Mouse (Mus musculus) urinary bladder, adult 18-20 months (tissue): Measurements from ENCODE around the gene 1500011B03Rik.

Experiments
- DNase-seq, 2 experiments: peaks; one replicate each; pipeline ENCODE4 v3.0.0; 2022; ENCODE audit warnings: low spot score in 2 of 2, mixed read lengths in 2 of 2

The 1500011B03Rik gene

DNA sequence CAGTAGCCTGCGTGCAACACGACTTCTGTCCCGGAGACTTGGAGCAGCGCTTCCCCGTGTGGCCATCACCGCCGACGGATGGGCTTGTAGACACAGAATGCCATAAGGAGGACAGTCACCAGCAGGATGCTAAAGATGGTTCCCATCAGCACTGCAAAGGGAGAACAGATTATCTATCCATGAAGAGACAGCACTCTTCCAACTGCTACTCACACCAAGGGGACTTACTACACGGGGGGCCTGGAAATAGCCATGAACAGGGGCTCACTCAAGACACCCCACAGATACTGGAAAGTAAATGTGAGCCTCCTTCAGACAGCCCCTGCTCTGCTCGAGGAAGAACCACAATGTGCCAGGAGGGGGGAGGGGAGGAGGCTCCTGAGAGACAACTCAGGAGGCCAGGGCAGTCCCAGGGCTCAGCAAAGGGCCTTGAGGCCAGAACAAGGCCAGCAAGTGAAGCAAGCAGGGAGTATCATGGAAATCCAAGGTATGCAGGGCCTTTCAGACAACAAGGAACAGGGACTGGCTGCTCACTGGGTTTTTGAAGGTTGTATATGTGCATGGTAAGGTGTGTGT, 14.0 kb downstream of the 1500011B03Rik start:
- DNase-seq = no peak

DNA sequence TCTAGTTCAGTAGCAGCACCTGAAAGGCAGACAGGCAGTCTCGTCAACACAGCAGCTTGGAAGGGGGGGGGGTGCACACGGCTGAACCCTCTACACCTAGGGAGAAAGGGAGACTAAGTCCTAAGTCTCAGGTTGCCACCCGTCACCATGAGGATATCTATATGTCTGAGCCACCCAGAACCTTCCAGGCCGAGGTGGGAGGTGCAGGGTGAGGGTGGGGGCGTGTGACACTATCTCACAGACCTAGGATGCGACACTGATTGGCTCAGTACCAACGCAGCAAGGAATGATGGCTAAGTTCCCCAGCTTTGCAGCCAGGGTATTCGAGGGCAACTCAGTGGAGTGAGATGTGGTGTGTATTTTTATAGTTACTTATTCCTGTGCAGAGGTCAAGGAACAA, 14.9 kb downstream of the 1500011B03Rik start:
- no peak for DNase-seq

- no peak for DNase-seq
These were observed 15.4 kb downstream of the 1500011B03Rik start for GRCm38 (mm10) chr5:114807893-114808292.

DNA sequence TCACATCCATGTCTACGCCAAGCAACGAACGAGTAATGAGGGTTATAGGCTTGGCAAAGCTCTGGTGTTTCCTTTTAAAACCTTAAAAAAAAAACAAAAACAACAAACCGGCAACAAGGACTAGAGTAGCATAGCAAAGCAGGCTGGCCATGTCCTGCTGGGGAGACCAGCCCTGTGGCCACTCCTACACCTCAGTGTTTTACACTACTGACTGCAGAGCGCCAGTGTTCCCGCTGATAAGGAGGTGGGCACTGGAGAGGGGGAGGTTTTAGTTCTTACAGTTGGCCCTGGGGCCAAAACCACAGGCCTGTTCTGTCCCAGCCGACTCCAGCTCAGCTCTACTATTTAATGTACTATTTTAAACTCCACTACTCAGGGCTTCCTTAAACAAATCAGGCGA, 15.8 kb downstream of the 1500011B03Rik start:
- DNase-seq = no peak

DNA sequence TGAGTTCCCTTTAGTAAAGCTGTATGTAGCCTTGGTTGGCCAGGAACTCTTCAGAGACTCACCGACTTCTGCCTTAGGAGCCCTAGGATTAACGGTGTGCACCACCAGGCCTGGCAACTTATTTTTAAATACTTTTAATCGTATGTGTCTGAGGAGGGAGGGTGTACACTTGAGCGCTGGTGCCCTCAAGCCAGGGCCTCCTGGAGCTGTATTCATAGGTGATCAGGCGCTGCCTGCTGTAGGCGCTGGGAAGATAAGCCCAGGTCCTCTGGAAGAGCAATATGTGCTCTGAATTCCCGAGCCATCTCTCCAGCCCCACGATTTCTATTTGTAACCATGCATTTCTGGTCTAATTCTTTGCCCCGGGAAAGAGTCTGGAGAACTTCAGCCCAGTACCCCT, 16.2 kb downstream of the 1500011B03Rik start:
- DNase-seq = no peak

DNA sequence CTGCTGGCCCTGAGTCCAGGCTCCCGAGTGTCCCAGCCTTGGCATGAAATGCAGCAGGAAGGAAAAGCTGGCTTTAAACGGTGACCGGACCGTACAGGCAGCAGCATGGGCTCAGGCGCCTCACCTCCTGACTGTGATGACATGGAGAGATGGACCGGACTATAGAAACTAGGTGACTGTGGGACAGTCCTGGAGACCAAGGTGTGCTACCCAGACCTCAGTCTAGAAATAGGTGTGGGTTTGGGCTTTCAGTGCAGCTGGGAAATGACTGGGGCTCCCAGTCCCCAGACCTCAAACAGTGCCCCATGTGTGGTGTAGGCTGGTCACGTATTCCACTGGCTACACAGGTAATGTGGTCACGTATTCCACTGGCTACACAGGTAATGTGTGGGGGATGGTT, 16.6 kb downstream of the 1500011B03Rik start:
- no peak for DNase-seq

- DNase-seq = peak in 1 of 2 experiments; percentile 28
These were observed 17.6 kb downstream of the 1500011B03Rik start for GRCm38 (mm10) chr5:114805436-114806350.

- DNase-seq = no peak
These were observed 18.3 kb downstream of the 1500011B03Rik start for GRCm38 (mm10) chr5:114804958-114805357.

DNA sequence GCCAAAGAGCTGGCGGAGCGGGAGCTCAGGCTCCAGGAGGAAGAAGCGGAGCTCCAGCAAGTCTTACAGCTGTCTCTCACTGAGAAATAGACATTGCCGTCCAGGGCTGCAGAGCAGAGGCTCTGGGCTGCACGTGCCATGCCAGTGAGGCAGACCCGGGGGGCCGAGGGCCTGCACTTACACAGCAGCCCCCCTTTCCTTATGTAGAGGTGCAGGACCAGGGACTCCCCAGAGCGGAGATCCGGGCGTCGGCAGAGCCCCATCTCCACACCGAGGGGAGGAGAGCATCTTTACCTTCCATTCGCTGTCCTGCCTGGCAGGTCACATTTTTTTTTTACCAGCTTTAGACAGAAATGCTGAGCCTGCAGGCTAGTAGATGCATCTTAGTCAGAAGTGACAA, 18.9 kb downstream of the 1500011B03Rik start:
- DNase-seq = no peak

DNA sequence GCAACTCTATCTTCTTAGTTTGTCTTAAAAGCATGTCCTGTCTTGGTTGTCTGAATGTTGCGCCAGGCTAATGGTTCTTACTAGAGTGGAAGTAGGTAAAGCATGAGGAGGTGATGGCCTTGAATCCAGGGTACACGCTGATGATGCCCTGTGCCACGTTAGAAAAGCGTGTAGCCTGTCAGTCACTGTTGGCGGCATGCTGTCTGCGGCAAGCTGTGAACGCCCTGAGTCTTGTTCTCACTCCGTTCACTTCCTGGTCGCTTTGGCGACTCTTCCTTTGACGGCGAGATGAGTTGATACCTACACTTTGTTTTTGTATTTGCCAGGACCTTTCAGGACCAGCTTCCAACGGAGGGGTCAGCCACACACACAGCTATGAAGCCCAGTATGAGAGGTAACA, 20.0 kb downstream of the 1500011B03Rik start:
- DNase-seq = no peak

GRCm38 (mm10) chr5:114801841-114802240, 21.4 kb downstream of the 1500011B03Rik start:
- DNase-seq = no peak

DNA sequence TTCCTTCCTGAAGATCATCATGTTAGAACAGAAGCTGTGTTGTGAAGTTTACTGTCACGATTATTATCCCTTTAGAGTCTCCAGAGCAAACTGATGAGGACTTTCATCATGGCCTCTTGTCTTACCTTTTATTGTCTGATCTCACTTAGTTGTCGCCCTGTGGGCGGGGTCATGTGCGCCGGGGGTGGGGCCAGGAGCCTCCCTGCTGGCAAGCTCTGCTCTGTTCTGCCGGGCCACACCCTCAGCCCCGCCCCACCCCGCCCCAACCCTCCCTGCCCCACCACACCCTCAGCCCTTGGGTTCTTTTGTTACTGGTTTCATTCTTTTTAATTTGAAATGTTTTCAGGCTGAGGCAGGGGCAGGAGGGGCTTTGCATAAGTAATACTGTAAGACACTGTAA, 22.2 kb downstream of the 1500011B03Rik start:
- no peak for DNase-seq

- peak in 1 of 2 experiments; percentile 64 for DNase-seq
These were observed 23.4 kb downstream of the 1500011B03Rik start for GRCm38 (mm10) chr5:114799848-114800247.

DNA sequence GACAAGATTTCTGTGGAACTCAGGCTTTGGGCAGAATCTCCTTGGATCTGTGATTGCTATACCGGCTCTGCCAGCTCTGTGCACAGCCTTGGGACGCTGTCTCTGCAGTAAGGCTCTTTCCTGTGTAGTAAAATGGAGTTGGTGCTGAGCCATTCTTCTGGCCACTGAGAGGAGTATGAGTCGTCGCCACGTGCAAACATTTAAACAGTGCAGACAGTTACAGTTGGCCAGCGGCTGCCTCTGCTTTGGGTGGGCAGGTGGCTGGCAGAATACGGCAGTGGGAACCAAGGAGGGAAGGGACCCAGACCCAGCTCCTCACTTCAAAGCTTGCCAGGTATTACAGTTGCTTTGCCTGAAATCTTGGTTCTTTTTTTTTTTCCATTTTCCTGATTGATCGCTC, 26.0 kb downstream of the 1500011B03Rik start:
- no peak for DNase-seq

GRCm38 (mm10) chr5:114796299-114797012, 26.8 kb downstream of the 1500011B03Rik start:
- DNase-seq = no peak

DNA sequence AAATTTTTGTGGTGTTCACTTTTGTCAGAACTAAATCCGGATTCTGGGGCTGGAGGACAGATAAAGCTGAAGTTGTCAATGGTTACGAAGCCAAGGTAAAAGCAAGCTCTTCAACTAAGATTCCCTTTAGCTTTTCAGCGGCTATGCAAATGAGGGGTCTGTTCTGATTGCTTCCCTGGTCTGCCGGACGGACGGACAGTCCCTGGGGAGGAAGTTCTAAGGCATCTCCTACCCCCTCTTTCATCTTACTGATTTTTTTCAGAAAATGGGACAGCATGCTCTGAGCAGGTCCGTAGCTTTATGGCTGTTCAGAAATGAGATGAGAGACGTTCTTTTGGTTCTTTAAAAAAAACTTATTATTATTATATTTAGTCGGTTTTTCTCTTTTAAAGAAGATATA, 27.6 kb downstream of the 1500011B03Rik start:
- DNase-seq = no peak

DNA sequence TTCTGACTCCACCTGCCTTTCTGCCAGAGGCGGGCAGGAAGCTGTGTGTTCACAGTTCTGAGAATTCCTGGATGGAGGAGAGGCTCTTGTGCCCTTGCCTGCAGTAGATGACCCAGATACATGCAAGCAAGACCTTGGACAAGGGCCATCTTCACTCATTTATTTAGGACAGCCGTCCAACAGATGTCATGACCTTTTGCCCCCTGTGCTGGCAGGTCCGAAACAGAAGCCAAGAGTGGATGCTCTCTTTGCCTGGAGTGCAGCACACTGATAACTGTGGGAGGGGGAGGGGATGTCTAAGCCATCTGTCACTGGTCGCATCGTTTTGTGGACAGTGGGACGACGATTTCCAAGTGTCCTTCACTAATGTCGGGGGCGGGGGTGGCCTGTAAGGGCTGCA, 28.0 kb downstream of the 1500011B03Rik start:
- DNase-seq = no peak

DNA sequence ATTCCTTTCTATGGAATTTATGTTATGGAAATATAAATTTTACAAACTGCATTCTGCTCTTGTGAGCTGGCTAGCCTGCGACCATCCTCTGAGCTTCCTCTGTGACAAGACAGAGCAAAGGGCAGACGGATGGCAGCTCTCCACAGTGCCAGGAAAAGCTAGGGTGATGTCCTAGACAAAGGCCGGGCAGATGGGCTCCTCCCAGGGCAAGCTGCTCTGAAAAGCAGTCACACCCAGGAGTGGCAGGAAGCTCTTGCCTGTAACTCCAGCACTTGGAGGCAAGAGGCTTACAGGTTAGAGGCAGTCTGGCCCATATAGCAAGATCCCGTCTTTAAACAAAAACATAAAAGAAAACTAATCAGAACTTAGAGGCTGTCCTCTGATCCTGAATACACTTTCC, 28.7 kb downstream of the 1500011B03Rik start:
- DNase-seq = no peak

- no peak for DNase-seq
These were observed 30.0 kb downstream of the 1500011B03Rik start for GRCm38 (mm10) chr5:114793317-114793716.

DNA sequence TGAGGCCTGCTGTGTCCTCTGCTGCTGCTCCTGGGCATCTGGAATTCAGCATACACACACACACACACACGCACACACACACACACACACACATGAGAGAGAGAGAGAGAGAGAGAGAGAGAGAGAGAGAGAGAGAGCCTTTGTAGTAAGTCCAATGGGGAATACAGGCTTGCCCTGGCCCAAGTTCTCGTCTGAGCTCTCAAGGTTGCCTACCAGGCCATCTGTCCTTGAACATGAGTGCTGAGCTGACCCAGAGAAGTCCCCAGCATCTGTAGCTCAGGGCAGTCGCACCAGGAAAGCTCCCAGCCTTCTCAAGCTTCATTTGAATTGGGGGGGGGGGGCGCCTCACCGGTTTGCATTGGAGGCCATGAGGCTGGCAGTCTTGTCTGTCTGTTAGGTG, 38.1 kb downstream of the 1500011B03Rik start:
- DNase-seq = no peak

- peak in 1 of 2 experiments; percentile 35 for DNase-seq
These were observed 38.6 kb downstream of the 1500011B03Rik start for GRCm38 (mm10) chr5:114784622-114785165.
